Mouse (Mus musculus) thymus, adult 2 months (tissue): ENCODE measurements around the gene Hdac4.

Experiments
- CTCF ChIP-seq: fragments of 200-500 bp; IDR thresholded peaks from 2 replicates; pipeline ENCODE4 v1.5.1; 2012; ENCODE audit warnings: mild to moderate bottlenecking, control low read depth, low read length, moderate library complexity, borderline replicate concordance; ENCODE audit not compliant: control insufficient read depth, poor library complexity, insufficient read depth; ENCODE audit errors: extremely low read depth
- POLR2A ChIP-seq: fragments of 200-500 bp; IDR thresholded peaks from 2 replicates; pipeline ENCODE4 v1.6.1; 2012; ENCODE audit warnings: mild to moderate bottlenecking, low read length, control low read depth, moderate library complexity; ENCODE audit not compliant: control insufficient read depth, poor library complexity, insufficient read depth; ENCODE audit errors: extremely low read depth

DNA sequence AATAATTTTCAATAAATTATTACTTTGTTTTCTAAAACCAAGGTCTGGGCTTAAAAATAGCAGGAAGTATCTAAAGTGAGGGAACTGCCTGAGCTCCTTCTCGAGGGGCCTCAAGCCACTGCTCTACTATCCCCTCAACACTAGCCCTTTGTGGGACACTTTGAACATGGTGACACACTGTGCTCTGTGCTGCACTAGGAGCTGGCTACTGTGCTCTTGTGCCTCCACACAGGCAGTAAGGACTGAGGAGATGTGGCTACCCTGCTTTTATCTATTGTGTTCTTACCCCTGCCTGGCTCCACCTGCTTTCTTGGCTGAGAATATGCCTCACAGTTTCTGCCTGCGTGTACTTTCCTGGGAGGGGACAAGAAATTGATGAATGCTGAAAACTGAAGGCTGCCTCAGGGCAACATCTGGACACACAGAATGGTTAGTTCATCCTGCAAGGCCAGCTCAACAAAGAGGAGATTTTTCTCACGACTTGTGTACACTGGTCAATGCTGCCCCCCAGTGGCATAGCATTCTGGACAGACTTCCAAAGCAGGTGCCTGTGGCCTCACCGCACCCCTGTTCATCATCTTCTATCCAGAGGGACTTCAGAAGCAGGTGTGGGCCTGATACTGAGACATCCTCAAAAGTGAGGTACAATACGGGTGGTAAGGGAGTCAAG, 226.7 kb downstream of the Hdac4 start:
- TF ChIP-seq POLR2A = no peak
- no peak for TF ChIP-seq CTCF
